13 mouse cellular contexts compared by ENCODE assay signal in the genomic region with DNA sequence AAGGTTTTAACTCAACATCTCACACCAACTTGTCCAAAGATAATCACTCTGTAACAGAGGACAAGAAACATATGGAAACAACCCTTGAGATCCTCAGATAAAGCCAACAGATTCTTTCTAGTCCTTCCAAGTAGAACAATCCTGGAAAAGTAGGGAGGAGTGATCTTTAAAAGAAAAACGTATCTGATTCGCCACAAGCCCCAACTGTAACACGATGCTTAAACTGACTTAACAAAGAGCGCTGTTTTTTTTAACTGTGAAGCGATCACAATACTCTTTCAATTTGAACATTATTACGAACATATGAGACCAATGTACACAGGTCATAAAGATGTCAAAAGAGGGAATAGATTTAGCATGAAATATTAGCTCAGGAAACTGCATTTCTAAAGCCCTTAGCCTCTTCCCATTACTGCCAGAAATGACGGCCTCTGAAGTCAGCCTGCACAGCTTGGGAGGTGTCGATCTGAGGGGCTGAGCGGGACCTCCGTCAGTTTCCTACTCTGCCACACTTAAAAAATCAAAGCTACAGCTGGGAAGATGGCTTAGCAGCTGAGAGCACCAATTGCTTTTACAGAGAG.
DNase-seq lines count a peak whose midpoint lies in the region; ATAC-seq lines count a peak whose summit lies in the region.
"Had no signal": no experiment of that assay in that cellular context is flagged by ENCODE, and none has a peak within 500 bp of the region (broad histone marks: within the 10 kb centered on the region; RNA-seq: fewer than 3 reads in every experiment).

No protein-coding gene starts in this region.

- WGBS in kidney, embryonic 14.5 days, result 6% methylated on average over 10 of the region's 10 CpGs
- WGBS in midbrain, embryonic 15.5 days, result 42% methylated on average over 10 of the region's 10 CpGs
- 47% methylated on average over 10 of the region's 10 CpGs for WGBS in midbrain, embryonic 13.5 days
- WGBS in limb, embryonic 11.5 days, result 7% methylated on average over 10 of the region's 10 CpGs

- H3K27ac ChIP-seq in kidney, embryonic 14.5 days (ENCODE audit: low read depth, low read length), result no peak overlapping the region
- H3K27ac ChIP-seq in midbrain, embryonic 15.5 days, result peak overlapping the region; percentile 22; the same call in 1 of the 2 replicates
- H3K27ac ChIP-seq in midbrain, embryonic 13.5 days, result no peak overlapping the region; the same call in 1 of the 2 replicates
- no peak overlapping the region for H3K27ac ChIP-seq in limb, embryonic 11.5 days (replicated peaks; ENCODE audit: low read depth, low read length)
- H3K27ac ChIP-seq: heart, embryonic 15.5 days had no signal

- 0 out of 2 replicates have a peak, but pooled peaks cover 2% of the 10 kb centered on the region for H3K4me1 ChIP-seq in kidney, embryonic 14.5 days (ENCODE audit: control insufficient read depth, insufficient read depth, low read length)
- peaks cover 54% of the 10 kb centered on the region for H3K4me1 ChIP-seq in midbrain, embryonic 15.5 days
- peaks cover 50% of the 10 kb centered on the region for H3K4me1 ChIP-seq in midbrain, embryonic 13.5 days (replicated peaks)
- H3K4me1 ChIP-seq in limb, embryonic 11.5 days (ENCODE audit: control insufficient read depth, insufficient read depth, low read length), result 0 out of 2 replicates have a peak, but pooled peaks cover 17% of the 10 kb centered on the region
- H3K4me1 ChIP-seq: heart, embryonic 15.5 days had no signal

- no peak for DNase-seq in kidney, adult 18-20 months
- DNase-seq in limb, embryonic 11.5 days (ENCODE audit: low spot score), result peak; percentile 54
- peak; percentile 50 for DNase-seq in telencephalon, adult 2 months (ENCODE audit: low read depth, low spot score)
- DNase-seq: cerebellum, postnatal 10 days; gastrocnemius, postnatal 36 days; layer of hippocampus, adult 9-11 months had no signal

- H3K36me3 ChIP-seq in kidney, embryonic 14.5 days (ENCODE audit: control insufficient read depth, insufficient read depth, low read length), result no peaks in the 10 kb centered on the region
- no peaks in the 10 kb centered on the region for H3K36me3 ChIP-seq in midbrain, embryonic 15.5 days (replicated peaks)
- H3K36me3 ChIP-seq in midbrain, embryonic 13.5 days, result no peaks in the 10 kb centered on the region
- H3K36me3 ChIP-seq in limb, embryonic 11.5 days (ENCODE audit: control insufficient read depth, insufficient read depth, low read length), result no peaks in the 10 kb centered on the region
- H3K36me3 ChIP-seq: forebrain, embryonic 10.5 days; heart, embryonic 15.5 days had no signal

- H3K9ac ChIP-seq in kidney, embryonic 14.5 days (ENCODE audit: low read depth, low read length), result no peak overlapping the region
- no peak overlapping the region for H3K9ac ChIP-seq in midbrain, embryonic 15.5 days
- no peak overlapping the region for H3K9ac ChIP-seq in midbrain, embryonic 13.5 days (replicated peaks)
- H3K9ac ChIP-seq in limb, embryonic 11.5 days (ENCODE audit: low read length), result no peak overlapping the region
- H3K9ac ChIP-seq: heart, embryonic 15.5 days had no signal

- H3K27me3 ChIP-seq in kidney, embryonic 14.5 days (ENCODE audit: control insufficient read depth, insufficient read depth, low read length), result no peaks in the 10 kb centered on the region
- no peaks in the 10 kb centered on the region for H3K27me3 ChIP-seq in midbrain, embryonic 15.5 days (replicated peaks)
- H3K27me3 ChIP-seq in midbrain, embryonic 13.5 days, result no peaks in the 10 kb centered on the region
- no peaks in the 10 kb centered on the region; the same call in 1 of the 2 replicates for H3K27me3 ChIP-seq in limb, embryonic 11.5 days (ENCODE audit: control insufficient read depth, insufficient read depth, low read length)
- H3K27me3 ChIP-seq: heart, embryonic 15.5 days had no signal

- H3K9me3 ChIP-seq in kidney, embryonic 14.5 days (ENCODE audit: control insufficient read depth, low read length), result no peaks in the 10 kb centered on the region
- H3K9me3 ChIP-seq in midbrain, embryonic 15.5 days, result no peaks in the 10 kb centered on the region
- H3K9me3 ChIP-seq in midbrain, embryonic 13.5 days, result no peaks in the 10 kb centered on the region
- no peaks in the 10 kb centered on the region for H3K9me3 ChIP-seq in limb, embryonic 11.5 days (ENCODE audit: control insufficient read depth, low read length)
- H3K9me3 ChIP-seq: forebrain, embryonic 10.5 days; heart, embryonic 15.5 days had no signal

- peak overlapping the region; percentile 25; the same call in 1 of the 2 replicates for H3K4me2 ChIP-seq in kidney, embryonic 14.5 days (replicated peaks; ENCODE audit: low read depth, low read length)
- H3K4me2 ChIP-seq in midbrain, embryonic 15.5 days, result no peak overlapping the region
- no peak overlapping the region for H3K4me2 ChIP-seq in midbrain, embryonic 13.5 days (replicated peaks)
- peak overlapping the region; percentile 16 for H3K4me2 ChIP-seq in limb, embryonic 11.5 days (ENCODE audit: low read depth, severe bottlenecking)
- H3K4me2 ChIP-seq: heart, embryonic 15.5 days had no signal

- ATAC-seq in kidney, embryonic 14.5 days (ENCODE audit: low FRiP score, low TSS enrichment), result peak; percentile 64
- ATAC-seq in midbrain, embryonic 15.5 days (replicated peaks), result no peak
- no peak for ATAC-seq in midbrain, embryonic 13.5 days
- peak; percentile 72; the same call in 1 of the 2 replicates for ATAC-seq in limb, embryonic 11.5 days (ENCODE audit: insufficient number of reproducible peaks, low FRiP score, low TSS enrichment, low read depth)
- no peak for ATAC-seq in monocyte, adult 5-6 weeks (replicated peaks; ENCODE audit: insufficient number of reproducible peaks, low FRiP score, low TSS enrichment, poor library complexity, severe bottlenecking)
- ATAC-seq: inflammation-experienced regulatory T-cells, adult 6 months had no signal

- H3K4me3 ChIP-seq in kidney, embryonic 14.5 days (ENCODE audit: low read length), result no peak overlapping the region
- H3K4me3 ChIP-seq in midbrain, embryonic 15.5 days, result no peak overlapping the region
- H3K4me3 ChIP-seq in midbrain, embryonic 13.5 days (replicated peaks), result no peak overlapping the region
- H3K4me3 ChIP-seq in limb, embryonic 11.5 days (ENCODE audit: low read depth, low read length), result no peak overlapping the region
- H3K4me3 ChIP-seq: forebrain, embryonic 10.5 days; heart, embryonic 15.5 days had no signal

Comparison
In these comparisons a context has a peak if more than half of its experiments do, and no peak if none do; other contexts are left out.
1. ATAC-seq: peak in kidney, embryonic 14.5 days (single experiment) and limb, embryonic 11.5 days (single experiment); none in midbrain, embryonic 15.5 days (single experiment), midbrain, embryonic 13.5 days (single experiment) and monocyte, adult 5-6 weeks (single experiment).
2. H3K4me2 ChIP-seq: peak in kidney, embryonic 14.5 days (single experiment) and limb, embryonic 11.5 days (single experiment); none in midbrain, embryonic 15.5 days (single experiment) and midbrain, embryonic 13.5 days (single experiment).